Mouse (Mus musculus) stomach, postnatal 0 days (tissue): ENCODE data around the gene Fuom. TPM values are rescaled to one million over a fixed set of nuclear protein-coding genes. Genes with fewer than 3 reads are reported as not detected.
"Not testable (repeated sequence)": the region's sequence is repeated elsewhere in the genome, so short reads cannot be mapped to it uniquely, and the experiment has no call there.

ENCODE experiments used
- ATAC-seq: fragments of 200-750 bp; cut with Nextera tagmentation; 2 replicates; pipeline ENCODE4 v1.8.0; 2017; ENCODE audit not compliant: low FRiP score, low TSS enrichment
- DNase-seq: peaks from one replicate; pipeline ENCODE4 v3.0.0-alpha.2; 2016; ENCODE audit warnings: low spot score
- H3K27ac ChIP-seq: fragments of 300-500 bp; sonication (generic); replicated peaks from 2 replicates; pipeline ENCODE4 v1.5.1; 2014; ENCODE audit warnings: mild to moderate bottlenecking, control low read depth
- H3K27me3 ChIP-seq: fragments of 300-500 bp; sonication (generic); 2 replicates; pipeline ENCODE4 v1.6.1; 2014; ENCODE audit warnings: low read length; ENCODE audit not compliant: control insufficient read depth, insufficient read depth
- H3K36me3 ChIP-seq: fragments of 300-500 bp; sonication (generic); 2 replicates; pipeline ENCODE4 v1.6.1; 2014; ENCODE audit warnings: low read length, mixed read lengths; ENCODE audit not compliant: control insufficient read depth, insufficient read depth
- H3K4me1 ChIP-seq: fragments of 300-500 bp; sonication (generic); replicated peaks from 2 replicates; pipeline ENCODE4 v1.6.1; 2014; ENCODE audit warnings: antibody characterized with exemption; ENCODE audit not compliant: control insufficient read depth, insufficient read depth
- H3K4me2 ChIP-seq: fragments of 300-500 bp; sonication (generic); replicated peaks from 2 replicates; pipeline ENCODE4 v1.6.1; 2014; ENCODE audit warnings: low read depth, mild to moderate bottlenecking, control low read depth, moderate library complexity
- H3K4me3 ChIP-seq: fragments of 300-500 bp; sonication (generic); 2 replicates; pipeline ENCODE4 v1.5.1; 2014; ENCODE audit warnings: low read depth, low read length, control low read depth
- H3K9ac ChIP-seq: fragments of 300-500 bp; sonication (generic); 2 replicates; pipeline ENCODE4 v1.6.1; 2014; ENCODE audit warnings: mild to moderate bottlenecking, low read length, control low read depth, mixed read lengths
- H3K9me3 ChIP-seq: fragments of 300-500 bp; sonication (generic); 2 replicates; pipeline ENCODE4 v1.6.1; 2016; ENCODE audit warnings: low read length; ENCODE audit not compliant: control insufficient read depth
- CTCF ChIP-seq: IDR thresholded peaks from 2 replicates; pipeline ENCODE4 v1.5.1; 2016; ENCODE audit warnings: antibody characterized with exemption, low read depth, mild to moderate bottlenecking, moderate library complexity
- EP300 ChIP-seq: optimal IDR thresholded peaks from 2 replicates; pipeline ENCODE3; 2016; ENCODE audit warnings: antibody characterized with exemption
- WGBS: fragments of 180-500 bp; shearing (Covaris S2); extraction: QIAGEN DNeasy Blood & Tissue Kit; methylation state at CpG from one replicate; pipeline ENCODE4 v1.1.7; 2014; 5-methylcytosine and 5-hydroxymethylcytosine counted together
- polyA plus RNA-seq: library from polyadenylated mRNA; unstranded; fragments of >200 nt; fragmentation: Nextera tagmentation; extraction: Ambion mirVana; gene quantifications from 2 replicates; pipeline ENCODE4 v1.2.1, GENCODE M21; 2015

The Fuom gene
- polyA plus RNA-seq, 1 experiment from 2014 or later = 44.5 TPM

DNA sequence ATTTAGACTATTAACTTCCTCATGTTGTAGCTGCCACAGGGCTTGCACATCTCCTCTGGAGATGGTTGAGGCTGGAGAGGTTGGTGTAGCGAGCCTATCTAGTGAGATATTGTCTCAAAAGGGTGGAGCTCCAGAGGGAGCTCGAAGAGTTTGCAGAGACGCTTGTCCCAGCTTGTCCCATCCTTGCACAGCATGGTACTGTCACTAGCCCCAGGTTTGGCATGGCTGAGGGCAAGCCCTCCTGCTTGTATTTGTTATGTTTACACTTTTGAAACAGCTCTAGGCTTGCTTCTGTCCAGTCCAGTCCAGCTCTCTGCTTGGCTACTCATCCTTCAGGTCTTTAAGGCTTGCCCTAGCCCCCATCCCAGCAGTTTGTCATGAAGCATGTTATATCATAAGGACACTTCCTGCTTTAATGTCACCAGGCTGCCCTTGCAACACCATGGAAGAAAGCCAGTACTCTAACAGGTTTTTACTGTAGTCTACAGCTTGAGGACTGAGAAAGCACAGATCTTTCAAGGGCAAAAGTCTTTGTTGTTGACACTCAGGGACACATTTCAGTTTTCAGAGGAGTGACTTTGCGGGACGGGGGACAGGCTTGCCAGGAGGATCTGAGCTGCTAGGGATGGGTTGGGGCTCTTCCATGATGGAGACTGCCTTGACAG lies 33.0 kb upstream of the Fuom start:
- no peaks in the 10 kb centered on the region for H3K27me3 ChIP-seq
- 85% methylated on average over 5 of the region's 5 CpGs for WGBS
- no peak overlapping the region for H3K9ac ChIP-seq
- H3K4me1 ChIP-seq = no peaks in the 10 kb centered on the region
- DNase-seq (no peak), ATAC-seq (no peak)
- no peak overlapping the region; the same call in 1 of the 2 replicates for H3K27ac ChIP-seq
- H3K4me3 ChIP-seq = no peak overlapping the region
- H3K36me3 ChIP-seq = no peaks in the 10 kb centered on the region; the same call in 1 of the 2 replicates
- peak; percentile 25 for TF ChIP-seq EP300
- TF ChIP-seq CTCF = no peak
- no peaks in the 10 kb centered on the region for H3K9me3 ChIP-seq
- H3K4me2 ChIP-seq = no peak overlapping the region

DNA sequence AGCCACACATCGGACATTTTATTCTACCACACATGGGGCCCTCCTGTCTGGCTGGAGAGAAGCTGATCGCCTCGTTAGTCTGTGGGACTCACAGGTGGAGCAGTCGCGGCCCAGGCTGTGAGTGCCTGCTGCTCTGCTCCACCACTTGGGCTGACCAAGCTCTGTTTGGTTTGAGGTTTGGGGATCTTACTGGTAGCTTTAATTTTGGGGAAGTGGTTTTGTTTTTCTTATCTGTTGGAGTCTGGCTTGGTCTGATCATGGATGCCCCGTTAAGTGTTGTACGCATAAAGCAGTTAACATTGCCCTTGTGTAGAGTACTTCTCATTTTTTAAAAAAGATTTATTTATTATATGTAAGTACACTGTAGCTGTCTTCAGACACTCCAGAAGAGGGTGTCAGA lies 31.8 kb upstream of the Fuom start:
- not testable (repeated sequence) for ATAC-seq
- 84% methylated on average over 5 of the region's 7 CpGs for WGBS

DNA sequence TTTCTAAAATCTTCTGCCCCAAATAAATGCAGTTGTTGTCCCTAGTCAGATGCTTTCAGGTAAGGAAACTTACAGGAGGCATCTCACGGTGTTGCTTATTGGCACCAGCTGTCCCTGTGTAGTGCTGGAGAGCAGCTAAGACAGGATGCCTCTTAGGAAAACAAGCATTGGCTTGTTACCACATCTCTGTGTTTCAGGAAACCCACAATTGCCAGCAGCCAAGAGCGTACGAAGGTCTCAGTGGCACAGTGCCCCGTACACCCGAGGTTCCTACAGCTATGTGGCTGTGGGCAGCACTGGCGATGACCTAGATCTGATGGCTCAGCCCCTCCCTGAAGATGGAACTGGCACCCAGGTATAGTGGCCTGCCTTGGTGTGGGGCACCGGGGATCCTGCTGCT lies 29.9 kb upstream of the Fuom start:
- not testable (repeated sequence) for ATAC-seq, H3K27ac ChIP-seq, H3K27me3 ChIP-seq, H3K4me1 ChIP-seq, H3K9ac ChIP-seq, DNase-seq, H3K9me3 ChIP-seq, H3K4me3 ChIP-seq, H3K36me3 ChIP-seq, H3K4me2 ChIP-seq
- WGBS = 92% methylated on average over 7 of the region's 7 CpGs

More for the DNA sequence above, 31.8 kb upstream of the Fuom start:
- H3K4me2 ChIP-seq, DNase-seq, H3K27me3 ChIP-seq, H3K27ac ChIP-seq, H3K4me1 ChIP-seq, H3K9ac ChIP-seq, H3K4me3 ChIP-seq, H3K9me3 ChIP-seq, H3K36me3 ChIP-seq: not testable (repeated sequence)

DNA sequence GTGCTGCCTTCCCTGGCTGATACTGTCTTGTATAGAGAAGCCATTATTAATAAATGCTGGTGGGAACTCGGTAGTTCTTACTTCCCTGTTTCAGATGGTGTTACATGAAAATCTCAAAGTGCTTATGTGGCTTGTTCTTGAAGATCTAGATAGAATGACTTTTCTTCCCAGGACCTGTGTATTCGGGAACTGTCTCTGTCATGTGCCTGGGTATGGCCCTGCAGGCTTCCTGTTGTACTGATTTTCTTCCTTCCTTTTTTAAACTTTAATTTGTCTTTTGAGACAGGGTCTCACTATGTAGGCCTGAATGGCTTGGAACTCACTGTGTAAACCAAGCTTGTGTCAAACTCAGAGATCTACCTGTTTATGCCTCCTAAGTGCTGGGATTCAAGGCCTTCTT lies 25.7 kb upstream of the Fuom start:
- H3K27ac ChIP-seq = no peak overlapping the region
- WGBS = 91% methylated on average over 2 of the region's 2 CpGs
- H3K4me3 ChIP-seq = no peak overlapping the region
- ATAC-seq (no peak), DNase-seq (no peak)
- no peak overlapping the region for H3K4me2 ChIP-seq
- H3K4me1 ChIP-seq = peaks cover 3% of the 10 kb centered on the region; the same call in 1 of the 2 replicates
- TF ChIP-seq EP300 = no peak
- TF ChIP-seq CTCF = no peak
- no peaks in the 10 kb centered on the region for H3K27me3 ChIP-seq
- no peaks in the 10 kb centered on the region for H3K9me3 ChIP-seq
- no peak overlapping the region for H3K9ac ChIP-seq
- no peaks in the 10 kb centered on the region; the same call in 1 of the 2 replicates for H3K36me3 ChIP-seq

DNA sequence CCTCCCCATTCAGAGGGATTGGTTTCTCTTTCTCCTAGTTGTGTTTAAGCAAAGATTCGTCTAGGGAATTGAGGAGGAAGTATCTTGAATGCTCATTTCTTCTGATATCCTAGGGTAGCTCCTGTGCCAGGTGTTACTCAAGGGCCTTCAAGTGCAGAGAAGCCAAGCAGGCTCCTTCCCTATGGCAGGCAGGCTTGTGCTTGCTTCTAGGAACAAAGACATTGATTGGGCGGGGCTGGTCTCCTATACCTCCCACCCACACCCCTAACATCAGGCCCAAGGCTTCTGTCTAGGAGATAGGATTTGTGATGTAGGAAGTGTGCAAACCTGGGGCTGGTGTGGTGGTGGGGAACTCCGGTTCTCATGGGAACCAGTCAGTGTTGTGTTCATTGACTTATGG lies 24.7 kb upstream of the Fuom start:
- Histone ChIP-seq H3K4me2 (peak overlapping the region; percentile 31), H3K9me3 (no peaks in the 10 kb centered on the region), H3K36me3 (no peaks in the 10 kb centered on the region; the same call in 1 of the 2 replicates), H3K27ac (no peak overlapping the region; the same call in 1 of the 2 replicates), H3K27me3 (no peaks in the 10 kb centered on the region), H3K9ac (peak overlapping the region; percentile 32; the same call in 1 of the 2 replicates), H3K4me1 (peaks cover 3% of the 10 kb centered on the region; the same call in 1 of the 2 replicates), H3K4me3 (peak overlapping the region; percentile 12; the same call in 1 of the 2 replicates)
- ATAC-seq (no peak; the same call in 1 of the 2 replicates), DNase-seq (no peak)
- TF ChIP-seq CTCF (no peak), EP300 (no peak)
- 63% methylated on average over 3 of the region's 3 CpGs for WGBS

GRCm38 (mm10) chr7:140126022-140126350 lies 23.7 kb upstream of the Fuom start:
- Histone ChIP-seq H3K4me1 (peaks cover 3% of the 10 kb centered on the region; the same call in 1 of the 2 replicates), H3K9me3 (no peaks in the 10 kb centered on the region), H3K4me3 (peak overlapping the region; percentile 85), H3K9ac (peak overlapping the region; percentile 89), H3K4me2 (peak overlapping the region; percentile 81), H3K36me3 (no peaks in the 10 kb centered on the region), H3K27ac (peak overlapping the region; percentile 88), H3K27me3 (no peaks in the 10 kb centered on the region)
- WGBS = 5% methylated on average over 5 of the region's 5 CpGs
- DNase-seq = peak; percentile 26
- ATAC-seq = peak; percentile 2; the same call in 1 of the 2 replicates
- TF ChIP-seq CTCF (no peak), EP300 (no peak)
